Mouse (Mus musculus) forebrain, embryonic 10.5 days (tissue): ENCODE data around the gene Unc80. TPM values are rescaled to one million over a fixed set of nuclear protein-coding genes. Genes with fewer than 3 reads are reported as not detected.

ENCODE experiments used
- DNase-seq: peaks from one replicate; pipeline ENCODE4 v3.0.0-alpha.2; 2017; ENCODE audit warnings: low spot score; ENCODE audit errors: extremely low spot score
- H3K27ac ChIP-seq: fragments of 300-500 bp; sonication (generic); 2 replicates; pipeline ENCODE4 v1.5.1; 2016; ENCODE audit warnings: mild to moderate bottlenecking
- H3K27me3 ChIP-seq: fragments of 300-500 bp; sonication (generic); 2 replicates; pipeline ENCODE4 v1.6.1; 2016; ENCODE audit warnings: mild to moderate bottlenecking; ENCODE audit not compliant: poor library complexity, severe bottlenecking
- H3K36me3 ChIP-seq: fragments of 300-500 bp; sonication (generic); replicated peaks from 2 replicates; pipeline ENCODE4 v1.6.1; 2016; ENCODE audit warnings: mild to moderate bottlenecking, moderate library complexity
- H3K4me1 ChIP-seq: fragments of 300-500 bp; sonication (generic); 2 replicates; pipeline ENCODE4 v1.6.1; 2016
- H3K4me3 ChIP-seq: fragments of 300-500 bp; sonication (generic); 2 replicates; pipeline ENCODE4 v1.5.1; 2016; ENCODE audit warnings: mild to moderate bottlenecking, moderate library complexity
- H3K9me3 ChIP-seq: fragments of 300-500 bp; sonication (generic); 2 replicates; pipeline ENCODE4 v1.6.1; 2016; ENCODE audit warnings: mild to moderate bottlenecking, moderate library complexity
- WGBS: fragments of 180-500 bp; shearing (Covaris S2); methylation state at CpG from one replicate; pipeline ENCODE4 v1.1.7; 2016; 5-methylcytosine and 5-hydroxymethylcytosine counted together
- polyA plus RNA-seq: library from polyadenylated mRNA; unstranded; fragments of >200 nt; fragmentation: Nextera tagmentation; extraction: Ambion mirVana; gene quantifications from 2 replicates; pipeline ENCODE4 v1.2.1, GENCODE M21; 2016

The Unc80 gene
- polyA plus RNA-seq, 1 experiment from 2014 or later: 0.42 TPM

DNA sequence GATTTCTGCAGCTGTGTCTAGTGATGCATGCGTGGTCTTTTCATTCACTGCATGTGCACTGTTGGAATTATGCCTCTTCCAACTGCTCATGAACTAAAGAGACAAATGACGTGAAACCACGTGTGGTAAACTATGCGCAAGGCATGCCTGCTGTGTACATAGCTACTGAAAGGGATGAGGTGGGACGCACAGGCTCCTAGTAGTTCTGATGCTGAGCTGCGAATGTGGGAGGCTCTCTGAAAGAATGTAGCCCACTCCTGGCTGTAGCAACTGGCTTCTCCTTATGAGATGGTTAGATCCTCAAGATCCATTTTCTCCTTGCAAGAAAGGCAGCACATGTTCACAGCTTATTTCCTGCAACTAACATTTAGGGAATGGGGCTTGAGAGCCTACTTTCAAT lies 24.9 kb downstream of the Unc80 start:
- WGBS: 62% methylated on average over 6 of the region's 6 CpGs
- no peak overlapping the region for H3K27ac ChIP-seq
- no peaks in the 10 kb centered on the region for H3K36me3 ChIP-seq
- no peaks in the 10 kb centered on the region for H3K9me3 ChIP-seq
- DNase-seq: no peak
- H3K4me1 ChIP-seq: peaks cover 12% of the 10 kb centered on the region
- no peaks in the 10 kb centered on the region for H3K27me3 ChIP-seq
- no peak overlapping the region for H3K4me3 ChIP-seq

DNA sequence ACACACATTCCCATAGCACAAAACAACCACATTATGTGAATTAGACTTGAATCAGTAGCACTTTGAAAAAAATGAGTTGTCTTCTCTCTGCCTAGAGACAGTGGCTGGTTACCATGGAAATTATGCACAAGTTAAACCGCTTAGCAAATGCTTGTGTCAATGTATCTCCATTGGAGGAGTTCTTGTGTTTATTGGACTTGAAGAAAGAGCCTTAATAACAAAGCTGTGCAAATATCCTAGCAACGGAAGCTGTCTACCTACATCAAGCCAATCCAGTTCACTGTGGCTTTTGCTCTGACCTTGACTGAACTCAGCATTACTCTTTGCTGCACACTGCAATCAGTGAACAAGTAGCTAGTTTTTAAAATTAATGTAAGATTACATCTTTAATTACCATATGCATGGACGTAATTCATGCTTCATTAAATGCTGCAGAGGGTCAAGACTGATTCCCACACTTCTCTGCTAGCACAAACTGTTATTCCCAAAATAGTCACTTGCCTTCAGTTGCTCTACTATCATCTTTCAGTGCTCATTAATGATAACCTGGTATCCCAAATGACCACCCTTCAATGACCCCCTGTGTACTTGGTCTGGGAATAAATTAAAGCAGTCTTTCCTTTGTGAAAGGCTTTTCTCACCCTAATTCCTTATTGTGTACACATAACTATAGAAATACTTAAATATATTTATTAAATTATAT lies 27.3 kb downstream of the Unc80 start:
- Histone ChIP-seq H3K9me3 (no peaks in the 10 kb centered on the region), H3K36me3 (no peaks in the 10 kb centered on the region), H3K27me3 (no peaks in the 10 kb centered on the region), H3K27ac (no peak overlapping the region), H3K4me1 (peaks cover 12% of the 10 kb centered on the region), H3K4me3 (no peak overlapping the region)
- DNase-seq: no peak
- 75% methylated on average over 3 of the region's 3 CpGs for WGBS

DNA sequence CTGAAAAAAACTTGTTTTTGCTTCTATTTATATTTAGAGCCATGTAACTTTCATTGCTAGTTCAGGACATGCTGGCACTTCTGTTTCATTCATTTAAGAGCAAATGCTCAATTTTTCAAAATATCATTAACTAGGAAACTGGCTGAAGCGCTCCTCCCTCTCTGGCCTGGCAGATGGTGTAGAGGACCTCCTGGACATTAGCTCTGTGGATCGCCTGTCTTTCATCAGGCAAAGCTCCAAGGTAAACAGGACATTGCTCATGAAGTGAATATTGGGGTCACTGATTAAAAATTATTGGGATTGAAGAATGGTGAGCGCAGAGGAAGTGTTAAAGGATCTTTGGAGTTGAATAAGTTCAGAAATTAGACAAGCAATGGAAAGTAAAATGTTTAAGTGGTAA lies 82.6 kb downstream of the Unc80 start:
- Histone ChIP-seq H3K9me3 (peaks cover 3% of the 10 kb centered on the region; the same call in 1 of the 2 replicates), H3K4me1 (no peaks in the 10 kb centered on the region), H3K27ac (no peak overlapping the region), H3K36me3 (no peaks in the 10 kb centered on the region), H3K4me3 (no peak overlapping the region), H3K27me3 (no peaks in the 10 kb centered on the region)
- WGBS: 90% methylated on average over 3 of the region's 3 CpGs
- DNase-seq: no peak

DNA sequence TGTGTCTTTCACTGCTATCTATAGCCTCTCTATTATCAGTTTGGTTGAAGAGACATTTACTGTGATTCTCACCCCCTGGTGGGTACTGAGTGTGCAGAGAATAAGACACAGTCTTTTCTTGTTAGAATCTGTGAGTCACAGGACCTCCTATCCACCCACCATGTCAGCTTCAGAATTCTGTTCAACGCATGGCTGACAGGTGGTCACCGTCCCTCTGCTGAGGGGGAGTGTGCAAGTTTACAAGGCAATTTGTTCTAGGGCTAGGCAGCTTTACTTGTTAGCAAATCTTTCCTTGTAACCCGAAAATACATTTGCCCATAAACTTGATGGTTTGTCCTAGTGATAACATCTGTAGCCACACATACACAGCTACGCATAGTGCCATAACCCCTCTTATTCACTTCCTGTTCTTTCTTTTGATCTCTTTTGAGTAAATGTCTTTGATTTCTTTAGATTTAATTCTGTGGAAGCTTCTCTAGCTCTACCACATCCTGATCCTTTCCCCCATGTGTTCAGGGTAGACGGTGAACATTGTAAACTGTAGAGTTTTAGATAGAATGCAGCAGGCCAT lies 84.3 kb downstream of the Unc80 start:
- Histone ChIP-seq H3K36me3 (no peaks in the 10 kb centered on the region), H3K4me1 (no peaks in the 10 kb centered on the region), H3K27ac (no peak overlapping the region), H3K9me3 (peaks cover 3% of the 10 kb centered on the region; the same call in 1 of the 2 replicates), H3K4me3 (no peak overlapping the region), H3K27me3 (no peaks in the 10 kb centered on the region)
- 90% methylated on average over 5 of the region's 5 CpGs for WGBS
- no peak for DNase-seq

DNA sequence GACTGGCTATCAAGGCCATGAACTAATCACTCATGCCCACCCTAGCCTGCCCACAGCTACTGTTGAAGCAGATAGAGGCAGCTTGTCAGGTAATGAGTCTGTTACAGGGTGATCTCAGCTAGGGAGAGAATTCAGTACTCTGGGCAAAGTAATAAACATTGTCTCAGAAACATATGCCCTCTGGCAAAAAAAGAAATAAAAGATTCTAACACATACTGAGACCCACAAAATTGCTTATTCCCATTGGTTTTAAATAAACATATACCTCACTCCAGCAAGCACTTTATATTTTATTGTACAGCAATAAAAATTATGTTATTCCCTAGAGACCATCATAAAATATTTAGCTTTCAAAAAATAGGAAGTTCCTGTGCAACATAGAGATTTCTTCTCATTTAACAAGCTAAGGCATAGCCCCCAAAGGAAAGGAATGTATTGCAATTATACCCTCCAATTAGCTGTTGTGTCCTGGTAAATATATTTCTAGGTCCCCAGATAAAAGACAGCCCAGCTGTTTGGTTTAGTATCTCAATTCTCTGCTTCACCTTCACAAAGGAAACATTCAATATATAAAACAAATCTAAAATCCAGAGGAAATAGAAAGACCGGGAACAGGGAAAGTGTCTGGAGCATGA lies 93.6 kb downstream of the Unc80 start:
- no peak overlapping the region for H3K4me3 ChIP-seq
- 90% methylated on average over 1 of the region's 1 CpGs for whole genome bisulfite sequencing
- H3K27me3 ChIP-seq: no peaks in the 10 kb centered on the region
- H3K4me1 ChIP-seq: no peaks in the 10 kb centered on the region
- DNase-seq: no peak
- no peak overlapping the region for H3K27ac ChIP-seq
- H3K9me3 ChIP-seq: no peaks in the 10 kb centered on the region
- H3K36me3 ChIP-seq: no peaks in the 10 kb centered on the region

DNA sequence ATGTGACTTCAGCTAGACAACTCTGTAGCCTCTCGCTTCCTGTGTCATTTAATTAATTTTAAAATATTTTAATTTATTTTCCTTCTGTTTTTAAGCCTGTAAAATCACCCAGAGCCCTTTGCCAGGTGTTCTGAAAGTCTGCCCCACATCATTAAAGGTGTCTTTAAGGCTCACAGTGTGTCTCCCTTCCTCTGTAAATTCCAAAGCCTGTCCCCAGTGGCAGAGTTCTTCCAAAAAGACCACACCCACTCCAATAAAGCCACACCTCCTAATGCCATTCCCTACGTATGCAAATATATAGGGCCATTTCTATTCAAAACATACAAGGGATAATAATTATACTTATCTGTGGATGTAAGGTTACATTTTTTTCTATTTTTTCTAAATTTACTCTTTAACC lies 94.2 kb downstream of the Unc80 start:
- Histone ChIP-seq H3K4me3 (no peak overlapping the region), H3K27ac (no peak overlapping the region), H3K9me3 (no peaks in the 10 kb centered on the region), H3K27me3 (no peaks in the 10 kb centered on the region), H3K36me3 (no peaks in the 10 kb centered on the region), H3K4me1 (no peaks in the 10 kb centered on the region)
- WGBS: 82% methylated on average over 2 of the region's 2 CpGs
- DNase-seq: no peak

DNA sequence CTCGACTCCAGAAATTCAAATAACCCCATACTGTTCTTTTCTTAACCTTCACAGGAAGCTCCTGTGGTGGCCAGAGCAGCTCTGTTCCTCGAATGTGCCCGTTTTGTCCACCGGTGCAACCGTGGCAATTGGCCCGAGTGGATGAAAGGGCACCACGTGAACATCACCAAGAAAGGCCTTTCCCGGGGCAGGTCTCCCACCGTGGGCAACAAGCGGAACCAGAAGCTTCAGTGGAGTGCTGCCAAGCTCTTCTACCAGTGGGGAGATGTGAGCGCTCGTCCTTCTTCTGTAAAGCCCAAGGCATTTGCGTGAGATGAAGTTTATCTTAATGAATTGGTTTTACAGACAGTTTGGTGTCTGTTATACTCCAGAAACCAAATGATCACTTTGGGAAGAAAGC lies 101.6 kb downstream of the Unc80 start:
- WGBS: 85% methylated on average over 13 of the region's 13 CpGs
- no peaks in the 10 kb centered on the region for H3K9me3 ChIP-seq
- no peaks in the 10 kb centered on the region for H3K4me1 ChIP-seq
- no peak overlapping the region for H3K4me3 ChIP-seq
- H3K36me3 ChIP-seq: no peaks in the 10 kb centered on the region
- no peak overlapping the region for H3K27ac ChIP-seq
- H3K27me3 ChIP-seq: no peaks in the 10 kb centered on the region
- DNase-seq: no peak

DNA sequence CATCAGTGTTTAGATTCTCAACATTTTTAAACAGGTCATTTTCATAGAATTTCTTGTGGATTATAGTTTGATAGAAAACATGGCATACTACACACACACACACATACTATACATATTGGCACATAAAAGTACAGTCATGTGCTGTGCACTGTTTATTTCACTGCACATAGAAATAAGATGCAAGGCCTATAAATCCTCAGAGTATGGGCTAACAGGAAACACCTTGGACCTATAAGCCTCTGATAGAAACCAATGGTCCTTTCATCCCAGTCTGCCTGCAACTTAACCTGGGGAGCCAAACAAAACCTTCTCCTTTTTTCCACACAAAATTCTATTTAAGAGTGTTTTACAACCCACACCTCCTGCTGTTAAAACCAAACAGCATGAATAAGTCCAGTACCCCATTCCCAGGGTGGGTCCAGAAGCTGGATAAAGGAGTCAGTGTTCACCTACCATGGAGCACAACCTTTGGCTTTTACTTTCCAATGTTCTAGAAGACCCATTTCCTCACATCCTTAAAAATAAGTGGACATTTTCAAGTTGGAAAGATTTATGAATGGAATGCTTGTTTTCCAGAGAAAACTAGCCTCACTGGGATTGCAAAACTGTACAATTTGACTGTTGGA lies 129.1 kb downstream of the Unc80 start:
- Histone ChIP-seq H3K4me1 (no peaks in the 10 kb centered on the region), H3K27me3 (no peaks in the 10 kb centered on the region), H3K4me3 (no peak overlapping the region), H3K27ac (no peak overlapping the region), H3K36me3 (no peaks in the 10 kb centered on the region), H3K9me3 (no peaks in the 10 kb centered on the region)
- no peak for DNase-seq

DNA sequence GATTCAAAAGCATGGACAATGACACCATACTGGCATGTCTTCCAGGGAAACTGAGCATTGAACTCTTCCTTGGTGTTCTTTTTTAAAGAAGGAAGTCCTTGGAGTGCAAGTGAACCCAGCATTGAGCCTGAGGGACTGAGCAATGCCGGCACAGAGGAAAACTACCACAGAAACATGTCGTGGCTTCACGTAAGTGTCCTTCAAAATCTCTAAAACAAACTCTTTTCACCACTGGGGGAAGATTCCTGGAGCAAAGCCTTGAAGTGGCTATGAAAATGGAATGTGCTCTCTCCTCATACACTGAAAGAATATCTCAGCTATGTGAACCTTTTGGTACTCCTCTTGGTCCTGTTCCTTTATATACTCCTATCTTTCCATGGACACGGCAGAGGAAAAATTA lies 140.1 kb downstream of the Unc80 start:
- DNase-seq: no peak
- Histone ChIP-seq H3K36me3 (no peaks in the 10 kb centered on the region), H3K9me3 (no peaks in the 10 kb centered on the region), H3K27ac (no peak overlapping the region), H3K27me3 (no peaks in the 10 kb centered on the region), H3K4me1 (0 out of 2 replicates have a peak, but pooled peaks cover 3% of the 10 kb centered on the region), H3K4me3 (no peak overlapping the region)
- WGBS: 90% methylated on average over 4 of the region's 4 CpGs

DNA sequence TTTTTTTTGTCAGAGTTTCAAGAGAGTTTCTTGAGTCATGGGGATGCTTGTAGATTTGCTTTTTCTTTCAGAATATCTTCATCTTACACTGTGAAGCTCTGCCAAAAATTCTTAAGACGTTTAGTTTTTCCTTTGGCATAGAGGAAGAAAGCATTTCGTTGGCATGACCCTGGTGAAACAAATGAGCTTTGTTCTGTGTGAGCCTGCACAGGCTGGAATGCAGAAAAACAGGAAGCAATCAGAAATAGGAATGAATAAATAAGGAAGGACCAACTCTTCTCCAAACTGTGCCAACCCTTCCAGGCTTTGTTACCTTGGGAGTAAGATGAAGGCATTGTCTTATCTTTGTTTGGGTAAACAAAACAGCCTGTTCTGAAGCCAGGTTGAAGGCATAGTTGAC lies 149.0 kb downstream of the Unc80 start:
- Histone ChIP-seq H3K4me1 (no peaks in the 10 kb centered on the region), H3K4me3 (no peak overlapping the region), H3K27ac (no peak overlapping the region), H3K27me3 (no peaks in the 10 kb centered on the region), H3K36me3 (no peaks in the 10 kb centered on the region), H3K9me3 (no peaks in the 10 kb centered on the region)
- 47% methylated on average over 2 of the region's 2 CpGs for WGBS
- DNase-seq: no peak

DNA sequence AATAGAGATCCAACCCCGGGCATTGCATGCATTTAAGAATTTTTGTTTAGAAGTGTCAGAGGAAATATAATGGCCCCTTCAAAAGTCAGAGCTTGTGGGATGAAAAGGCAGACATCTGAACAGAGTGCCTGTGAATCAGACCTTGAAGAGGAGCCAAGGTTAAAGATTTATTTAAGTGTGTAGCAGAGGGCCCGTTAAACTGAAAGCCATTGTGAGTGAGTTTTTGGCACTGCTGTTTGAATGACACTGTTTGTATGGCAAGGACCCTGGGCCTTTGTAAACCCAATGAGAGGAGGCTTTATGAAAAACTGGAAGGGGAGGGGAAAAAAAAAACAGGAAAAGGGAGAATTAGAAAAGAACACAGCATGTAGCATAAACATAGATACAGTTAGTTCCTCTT lies 170.0 kb downstream of the Unc80 start:
- Histone ChIP-seq H3K27me3 (no peaks in the 10 kb centered on the region), H3K4me3 (no peak overlapping the region), H3K36me3 (no peaks in the 10 kb centered on the region), H3K9me3 (no peaks in the 10 kb centered on the region), H3K4me1 (no peaks in the 10 kb centered on the region), H3K27ac (no peak overlapping the region)
- 67% methylated on average over 2 of the region's 2 CpGs for WGBS
- DNase-seq: no peak

DNA sequence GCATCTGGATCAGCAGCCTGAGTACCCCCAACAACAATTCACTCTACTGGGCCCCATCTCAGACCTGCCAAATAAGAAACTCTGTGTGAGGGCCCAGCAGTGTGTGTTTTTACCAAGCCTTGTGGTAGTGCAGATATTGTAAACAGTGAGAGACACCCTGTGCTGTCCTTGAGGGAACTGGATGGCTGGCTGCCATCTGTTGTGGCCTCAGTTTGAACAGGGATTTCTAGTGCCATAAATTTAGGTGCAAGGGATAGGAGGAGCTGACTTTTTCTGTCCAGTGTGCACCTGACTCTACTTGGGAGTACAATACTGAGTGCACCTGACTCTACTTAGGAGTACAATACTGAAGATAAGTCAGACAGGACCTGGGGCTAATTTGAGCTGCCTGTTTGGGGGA lies 178.7 kb downstream of the Unc80 start:
- Histone ChIP-seq H3K27me3 (no peaks in the 10 kb centered on the region), H3K27ac (no peak overlapping the region), H3K9me3 (no peaks in the 10 kb centered on the region), H3K4me3 (no peak overlapping the region), H3K36me3 (no peaks in the 10 kb centered on the region), H3K4me1 (no peaks in the 10 kb centered on the region)
- DNase-seq: no peak

DNA sequence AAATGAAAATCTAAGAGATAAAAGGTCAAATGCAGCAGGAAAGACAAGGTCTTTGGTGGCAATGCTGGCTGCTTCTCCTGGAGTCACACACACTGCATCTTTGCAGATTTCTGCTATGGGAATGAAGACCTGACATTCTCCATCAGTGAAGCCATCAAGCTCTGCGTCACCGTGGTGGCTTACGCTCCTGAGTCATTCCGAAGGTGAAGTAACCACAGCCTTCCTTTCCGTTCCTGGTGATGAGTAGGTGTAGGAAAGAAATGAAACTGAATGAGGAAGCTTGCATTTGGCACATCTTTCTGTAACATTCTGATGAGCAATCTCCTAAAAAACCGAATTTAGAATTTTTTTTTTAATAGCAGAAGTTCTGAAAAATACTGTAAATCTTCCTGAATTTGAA lies 181.4 kb downstream of the Unc80 start:
- DNase-seq: no peak
- Histone ChIP-seq H3K4me3 (no peak overlapping the region), H3K27me3 (no peaks in the 10 kb centered on the region), H3K27ac (no peak overlapping the region), H3K9me3 (no peaks in the 10 kb centered on the region), H3K36me3 (no peaks in the 10 kb centered on the region), H3K4me1 (peaks cover 6% of the 10 kb centered on the region)
- 90% methylated on average over 6 of the region's 6 CpGs for WGBS
